Mouse (Mus musculus) olfactory bulb, adult 2 months (tissue): ENCODE data around the gene Ifitm10.

Experiments used
- CTCF ChIP-seq: fragments of 200-500 bp; IDR thresholded peaks from 2 replicates; pipeline ENCODE4 v1.5.1; 2012; ENCODE audit warnings: low read depth, mild to moderate bottlenecking, low read length, moderate library complexity; ENCODE audit not compliant: insufficient read depth
- POLR2A ChIP-seq: fragments of 200-500 bp; IDR thresholded peaks from 2 replicates; pipeline ENCODE4 v1.6.1; 2012; ENCODE audit warnings: mild to moderate bottlenecking, low read depth, low read length, moderate library complexity; ENCODE audit not compliant: insufficient read depth

DNA sequence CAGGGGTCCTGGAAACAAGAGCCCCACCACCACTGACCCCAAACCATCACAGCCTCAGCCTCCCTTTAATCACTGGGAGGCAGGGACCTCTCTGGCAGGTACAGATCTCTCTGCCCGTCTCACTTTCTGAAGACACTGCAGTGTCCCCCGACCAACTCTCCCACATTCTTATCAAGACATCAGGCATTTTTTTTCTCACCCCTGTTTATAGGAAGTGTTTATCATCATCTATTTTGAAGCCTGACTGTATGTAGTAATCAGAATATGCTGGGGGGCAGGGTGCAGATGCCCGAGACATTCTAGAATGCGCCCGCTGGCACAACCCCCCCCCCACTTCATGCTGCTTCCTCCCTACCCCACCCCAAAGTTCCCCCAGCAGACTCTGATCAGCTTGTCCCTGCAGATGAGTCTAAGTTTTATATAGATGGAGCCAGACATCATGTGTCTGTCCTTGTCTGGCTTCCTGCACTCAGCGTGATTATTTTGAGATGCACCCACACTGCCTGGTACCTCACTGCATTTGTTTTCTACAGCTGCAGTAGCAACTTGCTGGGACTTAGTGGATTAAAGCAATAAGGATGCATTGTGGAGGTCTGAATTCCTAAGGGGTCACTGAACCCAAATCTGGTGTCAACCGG, 26.7 kb upstream of the Ifitm10 start:
- TF ChIP-seq CTCF = no peak
- TF ChIP-seq POLR2A = no peak
